Mouse (Mus musculus) midbrain, embryonic 16.5 days (tissue): ENCODE measurements at regions not wholly inside any gene's neighbourhood (a gene's known extent, or its start where the extent isn't known, plus 50 kb on each side); places are given as distances from the start of the nearest gene placed in this dataset.

Experiments used
- ATAC-seq: fragments of 200-750 bp; cut with Nextera tagmentation; 2 replicates; pipeline ENCODE4 v1.8.0; 2017; ENCODE audit warnings: moderate TSS enrichment
- H3K27ac ChIP-seq: fragments of 300-500 bp; sonication (generic); 2 replicates; pipeline ENCODE4 v1.5.1; 2014; ENCODE audit warnings: mild to moderate bottlenecking, low read length, mixed read lengths
- H3K27me3 ChIP-seq: fragments of 300-500 bp; sonication (generic); 2 replicates; pipeline ENCODE4 v1.6.1; 2014; ENCODE audit warnings: low read depth, low read length, mixed read lengths; ENCODE audit not compliant: control insufficient read depth, insufficient read depth
- H3K36me3 ChIP-seq: fragments of 300-500 bp; sonication (generic); 2 replicates; pipeline ENCODE4 v1.6.1; 2014; ENCODE audit warnings: mild to moderate bottlenecking, low read length, moderate library complexity, mixed read lengths; ENCODE audit not compliant: control insufficient read depth, insufficient read depth
- H3K4me1 ChIP-seq: fragments of 300-500 bp; sonication (generic); 2 replicates; pipeline ENCODE4 v1.6.1; 2014; ENCODE audit warnings: mild to moderate bottlenecking, low read length, mixed read lengths; ENCODE audit not compliant: control insufficient read depth, insufficient read depth
- H3K4me2 ChIP-seq: fragments of 300-500 bp; sonication (generic); 2 replicates; pipeline ENCODE4 v1.6.1; 2014; ENCODE audit warnings: mild to moderate bottlenecking, low read length, mixed read lengths
- H3K4me3 ChIP-seq: fragments of 300-500 bp; sonication (generic); 2 replicates; pipeline ENCODE4 v1.5.1; 2014; ENCODE audit warnings: low read depth, mild to moderate bottlenecking, low read length, moderate library complexity, mixed read lengths
- H3K9ac ChIP-seq: fragments of 300-500 bp; sonication (generic); 2 replicates; pipeline ENCODE4 v1.6.1; 2014; ENCODE audit warnings: low read depth, low read length, mixed read lengths
- H3K9me3 ChIP-seq: fragments of 300-500 bp; sonication (generic); replicated peaks from 2 replicates; pipeline ENCODE4 v1.6.1; 2014; ENCODE audit warnings: mild to moderate bottlenecking, low read length, mixed read lengths; ENCODE audit not compliant: control insufficient read depth, poor library complexity, severe bottlenecking
- WGBS: fragments of 180-500 bp; shearing (Covaris S2); extraction: QIAGEN DNeasy Blood & Tissue Kit; methylation state at CpG from one replicate; pipeline ENCODE4 v1.1.7; 2014; 5-methylcytosine and 5-hydroxymethylcytosine counted together

- H3K27me3 ChIP-seq, result no peaks in the 10 kb centered on the region
- no peak overlapping the region for H3K4me3 ChIP-seq
- no peak overlapping the region for H3K9ac ChIP-seq
- no peaks in the 10 kb centered on the region for H3K36me3 ChIP-seq
- H3K9me3 ChIP-seq, result no peaks in the 10 kb centered on the region
- 75% methylated on average over 2 of the region's 2 CpGs for WGBS
- H3K4me1 ChIP-seq, result no peaks in the 10 kb centered on the region
- H3K27ac ChIP-seq, result no peak overlapping the region
- no peak for ATAC-seq
- H3K4me2 ChIP-seq, result no peak overlapping the region
Measured at GRCm38 (mm10) chrX:47536130-47536529, 356.6 kb downstream of the Smarca1 start.

GRCm38 (mm10) chrX:47495056-47495455 lies 397.7 kb downstream of the Smarca1 start:
- Histone ChIP-seq H3K27me3 (no peaks in the 10 kb centered on the region), H3K4me2 (no peak overlapping the region), H3K9me3 (no peaks in the 10 kb centered on the region), H3K9ac (no peak overlapping the region), H3K36me3 (no peaks in the 10 kb centered on the region), H3K4me3 (no peak overlapping the region), H3K27ac (no peak overlapping the region), H3K4me1 (no peaks in the 10 kb centered on the region)
- 35% methylated on average over 2 of the region's 2 CpGs for WGBS
- ATAC-seq, result no peak

- H3K27me3 ChIP-seq, result no peaks in the 10 kb centered on the region
- no peak overlapping the region for H3K4me2 ChIP-seq
- H3K9me3 ChIP-seq, result no peaks in the 10 kb centered on the region
- no peak overlapping the region for H3K27ac ChIP-seq
- WGBS, result 57% methylated on average over 3 of the region's 3 CpGs
- no peaks in the 10 kb centered on the region for H3K4me1 ChIP-seq
- H3K4me3 ChIP-seq, result no peak overlapping the region
- H3K36me3 ChIP-seq, result no peaks in the 10 kb centered on the region
- H3K9ac ChIP-seq, result no peak overlapping the region
- no peak for ATAC-seq
Measured at GRCm38 (mm10) chrX:47482728-47483127, 410.0 kb downstream of the Smarca1 start.

GRCm38 (mm10) chrX:47478226-47478625 lies 414.5 kb downstream of the Smarca1 start:
- no peak overlapping the region for H3K4me3 ChIP-seq
- no peak overlapping the region for H3K9ac ChIP-seq
- WGBS, result 60% methylated on average over 4 of the region's 4 CpGs
- H3K9me3 ChIP-seq, result no peaks in the 10 kb centered on the region
- no peaks in the 10 kb centered on the region for H3K4me1 ChIP-seq
- H3K27me3 ChIP-seq, result no peaks in the 10 kb centered on the region
- H3K4me2 ChIP-seq, result no peak overlapping the region
- H3K36me3 ChIP-seq, result no peaks in the 10 kb centered on the region
- no peak for ATAC-seq
- H3K27ac ChIP-seq, result no peak overlapping the region

GRCm38 (mm10) chrX:47466721-47467499 lies 425.9 kb downstream of the Smarca1 start:
- Histone ChIP-seq H3K9ac (no peak overlapping the region), H3K9me3 (no peaks in the 10 kb centered on the region), H3K4me2 (no peak overlapping the region), H3K27me3 (no peaks in the 10 kb centered on the region), H3K4me1 (no peaks in the 10 kb centered on the region), H3K36me3 (no peaks in the 10 kb centered on the region), H3K4me3 (no peak overlapping the region), H3K27ac (peak overlapping the region; percentile 22; the same call in 1 of the 2 replicates)
- WGBS, result 19% methylated on average over 5 of the region's 5 CpGs
- peak; percentile 68 for ATAC-seq

- no peaks in the 10 kb centered on the region for H3K27me3 ChIP-seq
- 24% methylated on average over 9 of the region's 9 CpGs for WGBS
- H3K4me1 ChIP-seq, result no peaks in the 10 kb centered on the region
- no peaks in the 10 kb centered on the region for H3K9me3 ChIP-seq
- H3K9ac ChIP-seq, result no peak overlapping the region
- H3K27ac ChIP-seq, result peak overlapping the region; percentile 37; the same call in 1 of the 2 replicates
- no peak overlapping the region for H3K4me2 ChIP-seq
- ATAC-seq, result peak; percentile 21; the same call in 1 of the 2 replicates
- no peak overlapping the region for H3K4me3 ChIP-seq
- no peaks in the 10 kb centered on the region for H3K36me3 ChIP-seq
Measured at GRCm38 (mm10) chrX:47461660-47462490, 430.9 kb downstream of the Smarca1 start.
